Mouse (Mus musculus): ENCODE results near the gene Iars2. TPM values are rescaled to one million over a fixed set of nuclear protein-coding genes. Genes with fewer than 3 reads are reported as not detected.

Iars2 gene
- 10 to 100 TPM; 72.1 to 72.3 TPM for total RNA-seq (2021)

GRCm38 (mm10) chr1:185328721-185329610, at the start of gene Iars2:
Gene Iars2, minus strand, starts transcription at chr1:185329396.
- DNase-seq, result peak; percentile 93 to 96
- intact Hi-C loops (cut with DNase I), result no loop called here

GRCm38 (mm10) chr1:185377429-185377828, 48.2 kb upstream of the Iars2 start:
- intact Hi-C loops (cut with DNase I), result no loop called here
- DNase-seq, result no peak

GRCm38 (mm10) chr1:185376390-185376789, 47.2 kb upstream of the Iars2 start:
- DNase-seq, result no peak
- intact Hi-C loops (cut with DNase I), result no loop called here

- no peak for DNase-seq
- intact Hi-C loops (cut with DNase I), result no loop called here
Observed at GRCm38 (mm10) chr1:185369979-185370378, 40.8 kb upstream of the Iars2 start.

- intact Hi-C loops (cut with DNase I), result no loop called here
- DNase-seq, result no peak
Observed at GRCm38 (mm10) chr1:185367383-185367782, 38.2 kb upstream of the Iars2 start.

GRCm38 (mm10) chr1:185364183-185364540, 35.0 kb upstream of the Iars2 start:
- peak in 1 of 2 experiments; percentile 3 for DNase-seq
- intact Hi-C loops (cut with DNase I), result no loop called here

- intact Hi-C loops (cut with DNase I), result loop anchor here (2.0 kb wide), 1 partner anchor 31 kb away; the partner anchor contains the start of gene Bpnt1
- DNase-seq, result peak; percentile 54 to 73
Observed at GRCm38 (mm10) chr1:185363526-185364182, 34.5 kb upstream of the Iars2 start.

- DNase-seq, result peak; percentile 99
- intact Hi-C loops (cut with DNase I), result loop anchor here (2.0 kb wide), 1 partner anchor 30 kb away; the partner anchor contains the start of gene Bpnt1
Observed at GRCm38 (mm10) chr1:185362677-185363520, 33.7 kb upstream of the Iars2 start, which contains the start of gene Eprs. Gene Eprs, plus strand, starts transcription at chr1:185363044.

- DNase-seq, result no peak
- intact Hi-C loops (cut with DNase I), result no loop called here
Observed at GRCm38 (mm10) chr1:185358211-185358610, 29.0 kb upstream of the Iars2 start.

GRCm38 (mm10) chr1:185356246-185356645, 27.1 kb upstream of the Iars2 start:
- intact Hi-C loops (cut with DNase I), result no loop called here
- no peak for DNase-seq

- intact Hi-C loops (cut with DNase I), result no loop called here
- no peak for DNase-seq
Observed at GRCm38 (mm10) chr1:185354731-185355130, 25.5 kb upstream of the Iars2 start.

GRCm38 (mm10) chr1:185353351-185353750, 24.2 kb upstream of the Iars2 start:
- no peak for DNase-seq
- intact Hi-C loops (cut with DNase I), result no loop called here

- intact Hi-C loops (cut with DNase I), result no loop called here
- DNase-seq, result no peak
Observed at GRCm38 (mm10) chr1:185352151-185352550, 23.0 kb upstream of the Iars2 start.

GRCm38 (mm10) chr1:185350611-185351010, 21.4 kb upstream of the Iars2 start:
- intact Hi-C loops (cut with DNase I), result no loop called here
- DNase-seq, result no peak

GRCm38 (mm10) chr1:185349741-185350140, 20.5 kb upstream of the Iars2 start:
- intact Hi-C loops (cut with DNase I), result no loop called here
- DNase-seq, result no peak

GRCm38 (mm10) chr1:185346188-185346587, 17.0 kb upstream of the Iars2 start:
- no peak for DNase-seq
- intact Hi-C loops (cut with DNase I), result no loop called here

GRCm38 (mm10) chr1:185343422-185343821, 14.2 kb upstream of the Iars2 start:
- intact Hi-C loops (cut with DNase I), result no loop called here

GRCm38 (mm10) chr1:185342441-185342840, 13.2 kb upstream of the Iars2 start:
- DNase-seq, result no peak
- intact Hi-C loops (cut with DNase I), result no loop called here

More at GRCm38 (mm10) chr1:185343422-185343821, 14.2 kb upstream of the Iars2 start:
- no peak for DNase-seq

GRCm38 (mm10) chr1:185336535-185336934, 7.3 kb upstream of the Iars2 start:
- no peak for DNase-seq
- intact Hi-C loops (cut with DNase I), result no loop called here

GRCm38 (mm10) chr1:185335231-185335765, 6.1 kb upstream of the Iars2 start:
- no peak for DNase-seq
- intact Hi-C loops (cut with DNase I), result no loop called here

Measured in heart, postnatal 10 days (tissue).